Mouse (Mus musculus) urinary bladder, adult 2 months (tissue): ENCODE data around the gene Iqcf3. TPM values are rescaled to one million over a fixed set of nuclear protein-coding genes. Genes with fewer than 3 reads are reported as not detected.

Source experiments
- DNase-seq: peaks from one replicate; pipeline ENCODE4 v3.0.0; 2022; ENCODE audit warnings: low spot score
- polyA plus RNA-seq: library from polyadenylated mRNA; depleted of rRNA; stranded (reverse); fragments of >200 nt; gene quantifications from 2 replicates; pipeline ENCODE4 v1.2.3, GENCODE M21; 2012; rRNA removed

Iqcf3 gene
- polyA plus RNA-seq, 1 experiment = not detected

DNA sequence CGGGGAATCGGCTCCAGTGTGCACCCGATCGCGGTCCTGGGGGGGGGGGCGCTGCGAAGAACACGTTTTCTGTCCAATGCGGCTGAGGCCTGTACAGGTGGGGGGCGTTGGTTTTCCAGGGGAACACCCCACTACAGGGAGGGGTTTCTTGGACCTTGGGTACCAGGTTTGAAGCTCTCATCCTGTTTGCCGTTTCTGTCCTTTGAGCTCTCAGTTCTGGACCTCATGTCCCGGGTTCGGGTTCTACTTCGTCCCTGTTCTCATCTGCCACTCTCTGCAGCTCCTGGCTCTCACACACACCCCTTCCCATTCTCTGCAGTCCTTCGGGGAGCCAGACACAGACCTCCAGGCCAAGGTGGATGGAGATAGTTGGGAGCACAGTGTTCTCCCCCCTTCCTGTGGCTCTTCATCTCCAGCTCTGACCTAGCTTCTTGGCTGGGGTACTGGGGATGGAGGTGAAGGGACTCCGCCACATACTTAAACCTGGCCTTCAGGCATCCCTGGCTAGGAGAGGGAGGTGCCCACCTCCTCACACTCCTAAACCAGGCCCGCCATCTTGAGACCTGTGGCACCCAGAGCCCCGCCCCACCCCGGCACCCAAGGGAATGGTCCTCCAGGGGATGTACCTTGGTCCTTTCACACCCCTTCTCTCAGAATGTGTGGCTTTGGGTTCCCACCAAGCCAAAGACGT is 107.2 kb downstream of the Iqcf3 start:
- no peak for DNase-seq

DNA sequence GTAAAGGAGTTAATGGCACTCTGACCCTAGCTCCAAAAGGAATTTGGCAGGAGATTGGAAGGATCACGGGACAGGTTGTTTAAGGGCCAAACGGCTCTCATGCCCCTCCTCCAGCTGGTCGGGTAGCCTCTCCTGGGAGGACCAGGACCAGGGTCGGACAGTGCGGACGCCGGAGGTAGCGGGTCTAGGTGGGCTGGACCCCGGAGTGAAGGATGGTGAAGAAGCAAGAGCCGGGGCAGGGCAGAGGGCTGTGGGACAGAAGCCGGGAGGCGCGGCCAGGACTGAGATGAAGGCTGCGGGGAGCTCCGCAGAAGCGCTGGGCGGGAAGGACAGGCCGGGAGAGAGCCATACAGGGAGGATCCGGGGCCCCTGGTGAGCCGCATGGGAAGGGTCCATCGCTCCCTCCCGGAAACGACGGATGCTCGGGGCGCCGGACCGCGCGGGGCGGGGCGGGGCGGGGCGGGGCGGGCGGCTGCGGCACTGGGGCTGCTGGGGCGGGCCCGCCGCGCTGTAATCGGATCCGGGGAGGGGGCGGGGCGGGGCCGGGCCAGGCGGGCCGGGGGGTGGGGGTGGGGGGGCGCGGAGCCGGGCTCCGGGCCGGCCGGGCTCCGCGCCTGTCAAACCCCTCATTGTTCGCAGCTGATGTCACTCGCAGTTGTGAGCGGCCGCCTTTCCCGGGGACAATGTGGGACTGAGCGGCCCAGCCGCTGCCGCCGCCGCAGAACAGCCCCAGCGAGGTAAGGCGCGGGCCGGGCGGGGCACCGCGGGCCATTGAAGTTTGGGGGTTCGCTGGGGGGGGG is 108.0 kb downstream of the Iqcf3 start, which contains the start of gene Pcbp4:
TSS of gene Pcbp4 (plus strand) at position 21 of the 800 bp plus-strand sequence.
- DNase-seq = no peak

Other genes with a start within 250 kb of the Iqcf3 start
- 33.5 and 34.7 TPM in 2 replicates for gene Dusp7, start 193.0 kb downstream of the Iqcf3 start, polyA plus RNA-seq
- 1,045 and 1,109 TPM in 2 replicates for gene Rpl29, start 132.2 kb downstream of the Iqcf3 start, polyA plus RNA-seq
- 7.8 and 10.2 TPM in 2 replicates for gene Acy1, start 123.3 kb downstream of the Iqcf3 start, polyA plus RNA-seq
- gene Abhd14b, start 114.2 kb downstream of the Iqcf3 start, polyA plus RNA-seq = 69.6 and 84.4 TPM in 2 replicates
- gene Abhd14a, start 114.0 kb downstream of the Iqcf3 start, polyA plus RNA-seq = 44.9 and 46.9 TPM in 2 replicates
- 42.5 and 47.9 TPM in 2 replicates for gene Pcbp4, start 108.3 kb downstream of the Iqcf3 start, polyA plus RNA-seq
- 0.29 and 0.33 TPM in 2 replicates for gene Gpr62, start 95.7 kb downstream of the Iqcf3 start, polyA plus RNA-seq
- gene Rrp9, start 85.7 kb downstream of the Iqcf3 start, polyA plus RNA-seq = 30.6 and 31.0 TPM in 2 replicates
- 70.2 and 82.3 TPM in 2 replicates for gene Parp3, start 84.7 kb downstream of the Iqcf3 start, polyA plus RNA-seq
- not detected in 2 replicates for gene Iqcf1, start 61.7 kb downstream of the Iqcf3 start, polyA plus RNA-seq
- gene Iqcf5, start 47.1 kb downstream of the Iqcf3 start, polyA plus RNA-seq = not detected in 2 replicates
- not detected in 2 replicates for gene Iqcf4, start 9.4 kb upstream of the Iqcf3 start, polyA plus RNA-seq
- not detected in 2 replicates for gene Iqcf6, start 65.0 kb upstream of the Iqcf3 start, polyA plus RNA-seq
- gene Grm2, start 94.5 kb upstream of the Iqcf3 start, polyA plus RNA-seq = not detected in 2 replicates
- gene Tex264, start 124.3 kb upstream of the Iqcf3 start, polyA plus RNA-seq = 70.3 and 76.2 TPM in 2 replicates
- 4.3 and 6.8 TPM in 2 replicates for gene Rad54l2, start 227.6 kb upstream of the Iqcf3 start, polyA plus RNA-seq